Mouse (Mus musculus) left cerebral cortex, adult 2 months (tissue): ENCODE measurements around the gene RPS10-NUDT3. TPM values are rescaled to one million over a fixed set of nuclear protein-coding genes. Genes with fewer than 3 reads are reported as not detected.

Source experiments
- DNase-seq, 2 experiments: peaks; one replicate each; pipeline ENCODE4 v3.0.0; 2021 to 2022; ENCODE audit warnings: low spot score in 2 of 2, mixed read lengths in 1 of 2; ENCODE audit errors: extremely low spot score in 1 of 2
- H3K27ac ChIP-seq: fragments of 200-600 bp; 2 replicates; pipeline ENCODE4 v1.8.1; 2022
- H3K4me3 ChIP-seq: fragments of 200-600 bp; 2 replicates; pipeline ENCODE4 v1.8.1; 2022
- CTCF ChIP-seq: fragments of 200-600 bp; IDR thresholded peaks from 2 replicates; pipeline ENCODE4 v1.8.1; 2022; ENCODE audit warnings: antibody characterized with exemption, mild to moderate bottlenecking, moderate library complexity
- intact Hi-C: fragments of 180-260 bp; cut with DNase I; formaldehyde crosslinking; loops from one replicate; pipeline ENCODE4 v1.15.1; 2025
- total RNA-seq, 2 experiments: library from RNA; stranded (reverse); gene quantifications; 2 replicates each; pipeline ENCODE4 v1.2.3; 2021

Gene RPS10-NUDT3
- total RNA-seq, 2 experiments from 2014 or later: 2.0 TPM; not detected in 1

GRCm38 (mm10) chr17:27600869-27601268 is 34.2 kb downstream of the RPS10-NUDT3 start:
- intact Hi-C loops: no loop called here
- H3K4me3 ChIP-seq: no peak overlapping the region
- DNase-seq: no peak
- no peak overlapping the region for H3K27ac ChIP-seq
- no peak for TF ChIP-seq CTCF

GRCm38 (mm10) chr17:27600286-27600685 is 34.7 kb downstream of the RPS10-NUDT3 start:
- Histone ChIP-seq H3K4me3 (no peak overlapping the region), H3K27ac (no peak overlapping the region)
- intact Hi-C loops: no loop called here
- no peak for DNase-seq
- no peak for TF ChIP-seq CTCF

GRCm38 (mm10) chr17:27596376-27597190 is 38.4 kb downstream of the RPS10-NUDT3 start:
- peak overlapping the region; percentile 45; the same call in 1 of the 2 replicates for H3K27ac ChIP-seq
- no peak for DNase-seq
- TF ChIP-seq CTCF: no peak
- H3K4me3 ChIP-seq: no peak overlapping the region
- intact Hi-C loops: no loop called here

GRCm38 (mm10) chr17:27595659-27596375 is 39.2 kb downstream of the RPS10-NUDT3 start:
- intact Hi-C loops: no loop called here
- no peak for DNase-seq
- Histone ChIP-seq H3K4me3 (no peak overlapping the region), H3K27ac (peak overlapping the region; percentile 36; the same call in 1 of the 2 replicates)
- peak; percentile 23 for TF ChIP-seq CTCF

GRCm38 (mm10) chr17:27592565-27592910 is 42.5 kb downstream of the RPS10-NUDT3 start:
- H3K27ac ChIP-seq: no peak overlapping the region
- no peak for TF ChIP-seq CTCF
- intact Hi-C loops: no loop called here
- H3K4me3 ChIP-seq: no peak overlapping the region
- DNase-seq: no peak

GRCm38 (mm10) chr17:27591826-27592564 is 43.0 kb downstream of the RPS10-NUDT3 start:
- Histone ChIP-seq H3K4me3 (no peak overlapping the region), H3K27ac (no peak overlapping the region)
- TF ChIP-seq CTCF: peak; percentile 27
- DNase-seq: no peak
- intact Hi-C loops: no loop called here

GRCm38 (mm10) chr17:27588231-27588630 is 46.8 kb downstream of the RPS10-NUDT3 start:
- Histone ChIP-seq H3K27ac (peak overlapping the region; percentile 72), H3K4me3 (no peak overlapping the region)
- no peak for DNase-seq
- no peak for TF ChIP-seq CTCF
- intact Hi-C loops: no loop called here

GRCm38 (mm10) chr17:27587252-27587651 is 47.8 kb downstream of the RPS10-NUDT3 start:
- H3K27ac ChIP-seq: peak overlapping the region; percentile 78
- intact Hi-C loops: no loop called here
- DNase-seq: no peak
- no peak overlapping the region for H3K4me3 ChIP-seq
- no peak for TF ChIP-seq CTCF

- no peak overlapping the region for H3K4me3 ChIP-seq
- no peak for DNase-seq
- peak overlapping the region; percentile 78 for H3K27ac ChIP-seq
- TF ChIP-seq CTCF: no peak
- intact Hi-C loops: no loop called here
Observed at GRCm38 (mm10) chr17:27586661-27587060, 48.4 kb downstream of the RPS10-NUDT3 start.

GRCm38 (mm10) chr17:27583185-27583894 is 51.7 kb downstream of the RPS10-NUDT3 start:
- no peak overlapping the region for H3K4me3 ChIP-seq
- no peak overlapping the region for H3K27ac ChIP-seq
- no peak for DNase-seq
- intact Hi-C loops: no loop called here
- TF ChIP-seq CTCF: no peak

- intact Hi-C loops: loop anchor here (2.0 kb wide), 1 partner anchor 14 kb away; no protein-coding TSS in a partner anchor
- TF ChIP-seq CTCF: no peak
- H3K4me3 ChIP-seq: no peak overlapping the region
- H3K27ac ChIP-seq: peak overlapping the region; percentile 52
- DNase-seq: no peak
Observed at GRCm38 (mm10) chr17:27580392-27581068, 54.5 kb downstream of the RPS10-NUDT3 start.
